Mouse (Mus musculus): Measurements from ENCODE around the gene Chdh. TPM values are rescaled to one million over a fixed set of nuclear protein-coding genes. Genes with fewer than 3 reads are reported as not detected.
A peak's percentile ranks its signal among the peaks of the same experiment; 100 is the strongest.

The Chdh gene
- total and polyA plus RNA-seq, 3 experiments: not detected

DNA sequence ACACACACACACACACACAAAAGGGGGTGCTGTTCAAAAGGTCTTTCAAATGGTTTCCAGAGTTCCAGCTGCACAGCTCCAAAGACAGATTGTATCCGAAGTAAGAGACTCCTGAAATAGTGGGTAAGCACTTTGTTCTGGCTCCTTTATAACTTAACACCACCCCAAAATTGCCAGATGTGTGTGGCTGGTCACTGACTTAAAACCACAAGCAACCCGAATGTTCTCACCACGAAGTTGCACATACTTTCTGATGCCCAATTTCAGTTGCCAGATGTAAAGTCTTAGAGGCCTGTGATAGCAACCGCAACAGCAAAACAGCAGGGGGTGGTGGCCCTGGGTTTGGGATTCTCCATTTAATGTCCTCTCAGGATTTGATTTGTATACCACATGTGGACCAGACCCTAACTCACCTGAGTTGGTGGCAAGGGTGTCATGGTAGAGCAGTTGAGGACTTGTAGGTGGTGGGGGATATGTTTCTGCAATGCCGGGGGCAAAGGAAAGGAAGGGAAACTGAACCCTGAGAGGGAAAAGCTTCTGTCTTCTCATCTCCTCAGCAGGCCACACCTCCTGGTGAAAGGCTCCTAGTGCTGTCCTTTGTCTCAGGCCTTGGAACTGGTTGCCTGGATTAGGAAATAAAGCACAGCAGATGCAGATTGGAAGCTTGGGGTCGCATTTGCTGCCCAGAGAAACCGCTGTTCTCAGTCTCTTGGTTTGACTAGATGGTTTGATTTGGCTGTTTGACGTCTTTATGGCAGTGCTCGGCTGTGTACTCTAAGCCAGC, 11.2 kb downstream of the Chdh start:
- in situ Hi-C loops (cut with MboI; ENCODE audit: low pct_ligation_motif_present, low pct_unique_long_range_greater_than_20kb, low sequenced_read_pairs): no loop called here
- H3K27ac ChIP-seq (ENCODE audit: insufficient read depth, low read depth): no peak overlapping the region
- H3K4me1 ChIP-seq (ENCODE audit: control insufficient read depth in 1 of 2, insufficient read depth in 2 of 2): peaks cover 9 to 37% of the 10 kb centered on the region in 2 experiments

DNA sequence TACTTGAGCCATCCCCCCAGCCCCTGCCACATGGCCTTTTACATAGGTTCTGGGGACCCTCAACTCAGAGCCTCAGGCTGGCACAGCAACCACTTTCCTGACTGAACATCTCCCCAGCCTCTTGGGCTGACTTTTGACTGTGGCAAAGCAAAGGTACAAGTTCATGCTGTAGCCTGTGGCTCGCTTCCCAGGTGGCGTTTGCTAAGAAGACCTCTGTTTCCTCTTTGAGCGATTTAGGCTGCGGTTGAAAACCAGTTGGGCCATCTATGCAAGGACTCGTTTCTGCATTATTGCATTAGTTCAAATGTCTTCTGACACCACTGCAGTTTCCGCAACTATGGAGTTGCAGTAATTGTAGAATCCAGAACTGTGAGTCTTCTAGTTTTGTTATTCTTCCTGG, 13.6 kb downstream of the Chdh start:
- H3K79me2 ChIP-seq (replicated peaks; ENCODE audit: control insufficient read depth, extremely low read depth, insufficient read depth, poor library complexity, severe bottlenecking): no peaks in the 10 kb centered on the region
- no peak for DNase-seq (ENCODE audit: extremely low read depth)
- no peaks in the 10 kb centered on the region for H3K36me3 ChIP-seq (replicated peaks in 1 of 2; ENCODE audit: control insufficient read depth in 1 of 2, insufficient read depth in 1 of 2, low read length in 1 of 2)
- no peak overlapping the region for H3K4me3 ChIP-seq (replicated peaks in 1 of 3; ENCODE audit: low read depth in 2 of 3, low read length in 2 of 3, poor library complexity in 1 of 3)
- no peak for TF ChIP-seq SIN3A (IDR thresholded peaks at IDR 0.05; ENCODE audit: low read length)
- dilution Hi-C loops (cut with MboI; ENCODE audit: extremely low pct_ligation_motif_present, extremely low pct_unique_long_range_greater_than_20kb, low sequenced_read_pairs): no loop called here
- no peak overlapping the region for H3K27ac ChIP-seq (ENCODE audit: insufficient read depth, low read depth)
- no peaks in the 10 kb centered on the region for H3K9me3 ChIP-seq (replicated peaks; ENCODE audit: low read length)
- peaks cover 0 to 14% of the 10 kb centered on the region in 2 experiments; a peak in 2 of 4 replicates for H3K4me1 ChIP-seq (ENCODE audit: control insufficient read depth in 1 of 2, insufficient read depth in 2 of 2)
- no peaks in the 10 kb centered on the region for H3K27me3 ChIP-seq (replicated peaks)
- no peak overlapping the region for H3K9ac ChIP-seq (ENCODE audit: insufficient read depth, low read depth)
- in situ Hi-C loops (cut with MboI; ENCODE audit: low pct_ligation_motif_present, low pct_unique_long_range_greater_than_20kb, low sequenced_read_pairs): no loop called here
- no peak overlapping the region for H3K4me2 ChIP-seq (ENCODE audit: insufficient read depth, low read depth, poor library complexity, severe bottlenecking)

More for the DNA sequence above, 11.2 kb downstream of the Chdh start:
- no peaks in the 10 kb centered on the region for H3K27me3 ChIP-seq (replicated peaks)
- dilution Hi-C loops (cut with MboI; ENCODE audit: extremely low pct_ligation_motif_present, extremely low pct_unique_long_range_greater_than_20kb, low sequenced_read_pairs): no loop called here
- H3K79me2 ChIP-seq (replicated peaks; ENCODE audit: control insufficient read depth, extremely low read depth, insufficient read depth, poor library complexity, severe bottlenecking): no peaks in the 10 kb centered on the region
- no peaks in the 10 kb centered on the region for H3K9me3 ChIP-seq (replicated peaks; ENCODE audit: low read length)
- no peak overlapping the region for H3K4me3 ChIP-seq (replicated peaks in 1 of 3; ENCODE audit: low read depth in 2 of 3, low read length in 2 of 3, poor library complexity in 1 of 3)
- H3K9ac ChIP-seq (ENCODE audit: insufficient read depth, low read depth): no peak overlapping the region
- no peaks in the 10 kb centered on the region for H3K36me3 ChIP-seq (replicated peaks in 1 of 2; ENCODE audit: control insufficient read depth in 1 of 2, insufficient read depth in 1 of 2, low read length in 1 of 2)
- no peak overlapping the region for H3K4me2 ChIP-seq (ENCODE audit: insufficient read depth, low read depth, poor library complexity, severe bottlenecking)
- no peak for DNase-seq (ENCODE audit: extremely low read depth)
- no peak for TF ChIP-seq ETS1 (conservative IDR thresholded peaks at IDR 0.05; ENCODE audit: low read depth, low read length)

GRCm38 (mm10) chr14:30024387-30024786, 15.6 kb downstream of the Chdh start:
- TF ChIP-seq TCF12 (IDR thresholded peaks at IDR 0.05; ENCODE audit: low read depth, low read length) (no peak), EP300 (IDR thresholded peaks at IDR 0.05; ENCODE audit: low read length) (no peak), IRF4 (IDR thresholded peaks at IDR 0.05; ENCODE audit: low read depth, low read length) (no peak), MYC (IDR thresholded peaks at IDR 0.05; ENCODE audit: low read depth, low read length) (0 out of 2 replicates have a peak, but pooled peaks have one; percentile 19), SIN3A (IDR thresholded peaks at IDR 0.05; ENCODE audit: low read length) (no peak), E2F4 (IDR thresholded peaks at IDR 0.05; ENCODE audit: insufficient replicate concordance, low read depth, low read length) (no peak), RAD21 (IDR thresholded peaks at IDR 0.05; ENCODE audit: low read depth, low read length) (no peak), HCFC1 (IDR thresholded peaks at IDR 0.05; ENCODE audit: low read depth, low read length) (no peak), BHLHE40 (IDR thresholded peaks at IDR 0.05; ENCODE audit: low read depth, low read length) (0 out of 2 replicates have a peak, but pooled peaks have one; percentile 15), JUND (conservative IDR thresholded peaks at IDR 0.05; ENCODE audit: low read depth, low read length) (no peak)
- H3K27ac ChIP-seq (ENCODE audit: insufficient read depth, low read depth): no peak overlapping the region
- peak overlapping the region; percentile 14; the same call in 1 of the 2 replicates for H3K9ac ChIP-seq (ENCODE audit: insufficient read depth, low read depth)
- dilution Hi-C loops (cut with MboI; ENCODE audit: extremely low pct_ligation_motif_present, extremely low pct_unique_long_range_greater_than_20kb, low sequenced_read_pairs): no loop called here
- in situ Hi-C loops (cut with MboI; ENCODE audit: low pct_ligation_motif_present, low pct_unique_long_range_greater_than_20kb, low sequenced_read_pairs): no loop called here
- H3K27me3 ChIP-seq (replicated peaks): no peaks in the 10 kb centered on the region
- H3K4me1 ChIP-seq (ENCODE audit: control insufficient read depth in 1 of 2, insufficient read depth in 2 of 2): peaks cover 0 to 14% of the 10 kb centered on the region in 2 experiments; a peak in 2 of 4 replicates
- no peaks in the 10 kb centered on the region for H3K9me3 ChIP-seq (replicated peaks; ENCODE audit: low read length)
- DNase-seq (ENCODE audit: extremely low read depth): no peak
- no peaks in the 10 kb centered on the region for H3K79me2 ChIP-seq (replicated peaks; ENCODE audit: control insufficient read depth, extremely low read depth, insufficient read depth, poor library complexity, severe bottlenecking)
- no peaks in the 10 kb centered on the region for H3K36me3 ChIP-seq (replicated peaks in 1 of 2; ENCODE audit: control insufficient read depth in 1 of 2, insufficient read depth in 1 of 2, low read length in 1 of 2)
- H3K4me3 ChIP-seq (replicated peaks in 1 of 3; ENCODE audit: low read depth in 2 of 3, low read length in 2 of 3, poor library complexity in 1 of 3): no peak overlapping the region
- H3K4me2 ChIP-seq (ENCODE audit: insufficient read depth, low read depth, poor library complexity, severe bottlenecking): peak overlapping the region; percentile 44; the same call in 1 of the 2 replicates

All from CH12.LX (cell line).